ENCODE assay signal across 27 mouse cellular contexts in the genomic region with DNA sequence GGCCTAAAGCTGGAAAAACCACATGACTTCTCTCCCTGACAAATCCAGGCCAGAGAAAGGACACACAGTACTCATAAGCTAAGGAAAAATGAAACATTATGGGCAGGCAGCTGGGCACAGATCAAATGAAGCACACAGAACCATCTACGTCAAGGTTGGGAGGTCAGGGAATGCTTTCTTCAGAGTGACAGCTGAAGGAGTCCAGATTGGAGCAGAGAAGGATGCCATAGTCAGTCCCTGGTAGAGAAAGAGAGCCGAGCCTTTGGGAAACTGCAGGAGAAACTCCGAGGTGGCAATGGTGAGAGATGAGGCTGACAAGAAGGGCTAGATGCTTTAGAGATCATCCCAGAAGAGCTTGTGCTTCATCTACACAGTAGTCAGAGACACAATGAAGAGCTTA.
DNase-seq lines count a peak whose midpoint lies in the region; ATAC-seq and TF ChIP-seq lines count a peak whose summit lies in the region.
"Had no signal": no experiment of that assay in that cellular context is flagged by ENCODE, and none has a peak within 500 bp of the region (broad histone marks: within the 10 kb centered on the region; RNA-seq: fewer than 3 reads in every experiment).

No protein-coding gene starts in this region.

- 0 out of 2 replicates have a peak, but pooled peaks cover 4% of the 10 kb centered on the region for H3K36me3 ChIP-seq in heart, embryonic 12.5 days
- peaks cover 4% of the 10 kb centered on the region; the same call in 1 of the 2 replicates for H3K36me3 ChIP-seq in heart, postnatal 0 days (replicated peaks; ENCODE audit: control insufficient read depth, insufficient read depth, low read length)
- H3K36me3 ChIP-seq in forebrain, embryonic 16.5 days (ENCODE audit: control insufficient read depth, insufficient read depth), result no peaks in the 10 kb centered on the region
- H3K36me3 ChIP-seq: embryonic facial prominence, embryonic 12.5 days; hindbrain, embryonic 13.5 days; limb, embryonic 13.5 days; midbrain, embryonic 13.5 days had no signal

- DNase-seq in heart, adult 11 months, result no peak
- DNase-seq in heart, postnatal 0 days (ENCODE audit: low spot score), result no peak
- no peak for DNase-seq in heart, adult 18-20 months
- DNase-seq in lung, postnatal 14 days, result peak; percentile 11
- DNase-seq in frontal cortex, postnatal 14 days (ENCODE audit: low spot score in 2 of 2), result no peak
- DNase-seq: cerebellum, adult 11 months; cerebellum, adult 9-10 months; embryo, embryonic 11 days; gastrocnemius, adult 2 months; heart, postnatal 36 days; kidney, adult 8-10 months; kidney, postnatal 4 days; retina, postnatal 1 day; right cerebral cortex, postnatal 14 days; thymus, postnatal 4 days had no signal

- no peak for ATAC-seq in heart, embryonic 12.5 days (ENCODE audit: insufficient number of reproducible peaks, low FRiP score)
- peak; percentile 41; the same call in 1 of the 2 replicates for ATAC-seq in heart, postnatal 0 days (ENCODE audit: insufficient read depth, low read depth)
- no peak for ATAC-seq in forebrain, embryonic 16.5 days
- ATAC-seq: CD4-positive, CD25-positive, alpha-beta regulatory T cell, adult 4 months; forebrain, embryonic 14.5 days; intestine, embryonic 16.5 days; midbrain, embryonic 13.5 days had no signal

- H3K27me3 ChIP-seq in heart, embryonic 12.5 days (replicated peaks), result no peaks in the 10 kb centered on the region
- no peaks in the 10 kb centered on the region for H3K27me3 ChIP-seq in heart, postnatal 0 days (ENCODE audit: control insufficient read depth, insufficient read depth, low read length)
- no peaks in the 10 kb centered on the region for H3K27me3 ChIP-seq in forebrain, embryonic 16.5 days (replicated peaks; ENCODE audit: control insufficient read depth, insufficient read depth, low read length)
- H3K27me3 ChIP-seq: embryonic facial prominence, embryonic 12.5 days; hindbrain, embryonic 13.5 days; limb, embryonic 13.5 days; midbrain, embryonic 13.5 days had no signal

- no peaks in the 10 kb centered on the region for H3K9me3 ChIP-seq in heart, embryonic 12.5 days (replicated peaks)
- H3K9me3 ChIP-seq in heart, postnatal 0 days (replicated peaks; ENCODE audit: control insufficient read depth, low read length), result no peaks in the 10 kb centered on the region
- H3K9me3 ChIP-seq in forebrain, embryonic 16.5 days (ENCODE audit: control insufficient read depth, low read length), result no peaks in the 10 kb centered on the region
- H3K9me3 ChIP-seq: embryonic facial prominence, embryonic 12.5 days; hindbrain, embryonic 13.5 days; limb, embryonic 13.5 days; midbrain, embryonic 13.5 days had no signal

- WGBS in heart, embryonic 12.5 days, result 36% methylated on average over 3 of the region's 3 CpGs
- WGBS in heart, postnatal 0 days, result 31% methylated on average over 3 of the region's 3 CpGs
- 85% methylated on average over 3 of the region's 3 CpGs for WGBS in forebrain, embryonic 16.5 days

- H3K4me3 ChIP-seq in heart, embryonic 12.5 days, result no peak overlapping the region
- no peak overlapping the region for H3K4me3 ChIP-seq in heart, postnatal 0 days (ENCODE audit: low read depth, low read length)
- H3K4me3 ChIP-seq in forebrain, embryonic 16.5 days (replicated peaks; ENCODE audit: low read length), result no peak overlapping the region
- H3K4me3 ChIP-seq: embryonic facial prominence, embryonic 12.5 days; gastrocnemius, adult 2 months; hindbrain, embryonic 13.5 days; limb, embryonic 13.5 days; midbrain, embryonic 13.5 days had no signal

- H3K4me1 ChIP-seq in heart, embryonic 12.5 days (replicated peaks), result peaks cover 12% of the 10 kb centered on the region
- peaks cover 9% of the 10 kb centered on the region; the same call in 1 of the 2 replicates for H3K4me1 ChIP-seq in heart, postnatal 0 days (ENCODE audit: control insufficient read depth, insufficient read depth)
- H3K4me1 ChIP-seq in forebrain, embryonic 16.5 days (replicated peaks; ENCODE audit: control insufficient read depth, insufficient read depth, low read length), result no peaks in the 10 kb centered on the region
- H3K4me1 ChIP-seq: embryonic facial prominence, embryonic 12.5 days; hindbrain, embryonic 13.5 days; limb, embryonic 13.5 days; midbrain, embryonic 13.5 days had no signal

- peak overlapping the region; percentile 33; the same call in 1 of the 2 replicates for H3K27ac ChIP-seq in heart, embryonic 12.5 days (ENCODE audit: poor library complexity, severe bottlenecking)
- peak overlapping the region; percentile 31 for H3K27ac ChIP-seq in heart, postnatal 0 days (ENCODE audit: low read depth)
- H3K27ac ChIP-seq in forebrain, embryonic 16.5 days (ENCODE audit: low read length), result no peak overlapping the region
- H3K27ac ChIP-seq: embryonic facial prominence, embryonic 12.5 days; gastrocnemius, adult 2 months; hindbrain, embryonic 13.5 days; kidney, postnatal 0 days; limb, embryonic 13.5 days; macrophage; midbrain, embryonic 13.5 days had no signal

- TF ChIP-seq EP300 in heart, postnatal 0 days (IDR thresholded peaks at IDR 0.05; ENCODE audit: low read depth), result no peak

- H3K9ac ChIP-seq in heart, embryonic 12.5 days, result no peak overlapping the region
- H3K9ac ChIP-seq in heart, postnatal 0 days (replicated peaks; ENCODE audit: low read depth, low read length), result no peak overlapping the region
- H3K9ac ChIP-seq in forebrain, embryonic 16.5 days (replicated peaks; ENCODE audit: low read depth, low read length), result no peak overlapping the region
- H3K9ac ChIP-seq: embryonic facial prominence, embryonic 12.5 days; hindbrain, embryonic 13.5 days; limb, embryonic 13.5 days; midbrain, embryonic 13.5 days had no signal

- no peak for TF ChIP-seq CTCF in heart, postnatal 0 days (IDR thresholded peaks at IDR 0.05; ENCODE audit: low read depth)

- H3K4me2 ChIP-seq in heart, embryonic 12.5 days, result no peak overlapping the region
- H3K4me2 ChIP-seq in heart, postnatal 0 days (ENCODE audit: low read depth, low read length), result no peak overlapping the region
- H3K4me2 ChIP-seq in forebrain, embryonic 16.5 days (ENCODE audit: low read length), result no peak overlapping the region
- H3K4me2 ChIP-seq: embryonic facial prominence, embryonic 12.5 days; hindbrain, embryonic 13.5 days; limb, embryonic 13.5 days; liver, embryonic 11.5 days; midbrain, embryonic 13.5 days had no signal
